Mouse (Mus musculus): ENCODE results near the gene Cemip2. TPM values are rescaled to one million over a fixed set of nuclear protein-coding genes. Genes with fewer than 3 reads are reported as not detected.
A peak's percentile ranks its signal among the peaks of the same experiment; 100 is the strongest.

The Cemip2 gene
- total RNA-seq, 2 experiments from 2014 or later, result 17.2 TPM

DNA sequence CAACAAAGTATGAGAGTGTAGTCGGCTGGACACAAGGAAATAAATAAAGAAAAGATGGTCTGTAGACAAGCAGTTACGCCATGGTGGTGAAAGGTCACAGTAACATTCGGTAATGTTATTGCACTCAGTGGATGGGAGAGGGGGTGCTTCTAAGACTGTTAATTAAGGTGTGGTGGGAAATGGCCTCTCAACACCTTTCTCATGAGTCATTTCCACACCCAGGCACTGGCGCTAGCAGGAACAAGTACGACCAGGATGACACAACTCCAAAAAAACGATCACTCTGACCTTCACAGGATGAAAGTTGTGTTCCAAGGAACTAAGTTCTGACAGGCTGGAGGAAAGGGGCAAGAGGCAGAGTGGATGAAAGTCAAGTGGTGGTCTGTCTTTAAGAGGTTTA is 4.5 kb upstream of the Cemip2 start:
- intact Hi-C loops (cut with DNase I), result loop anchor here (10.0 kb wide), 2 partner anchors 171 to 531 kb away; no protein-coding TSS in a partner anchor
- DNase-seq (ENCODE audit: extremely low spot score in 1 of 2, low spot score in 2 of 2), result no peak

DNA sequence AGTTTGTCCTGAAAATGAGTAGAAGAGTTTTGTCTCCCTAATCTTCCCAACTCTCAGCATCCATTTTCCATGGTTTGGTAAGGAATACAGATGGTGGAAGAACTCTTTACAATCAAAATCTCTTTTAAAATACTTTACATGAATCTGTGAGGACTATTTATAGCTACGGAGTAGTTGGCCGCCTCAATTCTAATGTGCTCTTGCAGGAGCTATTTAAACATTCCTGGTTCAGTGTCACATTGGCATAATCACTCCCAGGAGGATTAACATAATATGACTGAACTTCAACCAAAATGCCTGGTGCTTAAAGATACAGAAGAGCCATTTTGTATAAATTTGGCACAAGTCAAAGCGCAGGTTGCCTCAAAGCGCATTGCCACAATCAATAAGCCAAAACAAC is 2.5 kb upstream of the Cemip2 start:
- DNase-seq (ENCODE audit: extremely low spot score in 1 of 2, low spot score in 2 of 2), result no peak
- intact Hi-C loops (cut with DNase I), result loop anchor here (10.0 kb wide), 2 partner anchors 169 to 529 kb away; no protein-coding TSS in a partner anchor

- intact Hi-C loops (cut with DNase I), result loop anchor here (10.0 kb wide), 2 partner anchors 168 to 528 kb away; no protein-coding TSS in a partner anchor
- no peak for DNase-seq (ENCODE audit: extremely low spot score in 1 of 2, low spot score in 2 of 2)
Observed at GRCm38 (mm10) chr19:21776671-21777070, 1.5 kb upstream of the Cemip2 start.

GRCm38 (mm10) chr19:21777171-21777731 is 891 bp upstream of the Cemip2 start:
- intact Hi-C loops (cut with DNase I), result loop anchor here (10.0 kb wide), 2 partner anchors 168 to 528 kb away; no protein-coding TSS in a partner anchor
- DNase-seq (ENCODE audit: extremely low spot score in 1 of 2, low spot score in 2 of 2), result peak in 1 of 2 experiments; percentile 61

- DNase-seq (ENCODE audit: extremely low spot score in 1 of 2, low spot score in 2 of 2), result no peak
- intact Hi-C loops (cut with DNase I), result loop anchor here (10.0 kb wide), 2 partner anchors 166 to 526 kb away; no protein-coding TSS in a partner anchor
Observed at GRCm38 (mm10) chr19:21779106-21779505, 964 bp downstream of the Cemip2 start.

DNA sequence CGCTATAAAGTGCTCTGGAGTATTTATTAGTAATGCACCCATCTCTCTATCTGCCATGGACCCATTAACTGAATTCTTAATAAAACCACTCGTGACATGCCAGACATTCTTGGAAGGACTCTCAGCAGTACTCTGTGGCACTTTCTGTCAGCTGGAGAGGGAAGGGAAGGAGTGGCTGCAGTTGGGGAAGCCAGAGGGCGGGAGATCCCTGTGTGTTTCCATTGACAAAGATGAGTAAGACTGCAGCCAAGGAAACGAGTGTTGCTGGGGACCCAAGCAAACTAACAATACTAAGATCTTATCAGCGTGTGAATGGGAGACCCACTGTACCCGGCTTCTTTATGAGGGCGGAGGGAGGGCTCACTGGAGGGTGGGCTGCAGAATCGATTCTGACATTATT is 2.5 kb downstream of the Cemip2 start:
- intact Hi-C loops (cut with DNase I), result no loop called here

GRCm38 (mm10) chr19:21781066-21781786 is 3.1 kb downstream of the Cemip2 start:
- intact Hi-C loops (cut with DNase I), result no loop called here
- DNase-seq (ENCODE audit: extremely low spot score in 1 of 2, low spot score in 2 of 2), result no peak

More for the DNA sequence above, 2.5 kb downstream of the Cemip2 start:
- no peak for DNase-seq (ENCODE audit: extremely low spot score in 1 of 2, low spot score in 2 of 2)

GRCm38 (mm10) chr19:21781787-21782432 is 3.8 kb downstream of the Cemip2 start:
- intact Hi-C loops (cut with DNase I), result no loop called here

GRCm38 (mm10) chr19:21783717-21784116 is 5.6 kb downstream of the Cemip2 start:
- intact Hi-C loops (cut with DNase I), result no loop called here
- no peak for DNase-seq (ENCODE audit: extremely low spot score in 1 of 2, low spot score in 2 of 2)

More at GRCm38 (mm10) chr19:21781787-21782432, 3.8 kb downstream of the Cemip2 start:
- no peak for DNase-seq (ENCODE audit: extremely low spot score in 1 of 2, low spot score in 2 of 2)

DNA sequence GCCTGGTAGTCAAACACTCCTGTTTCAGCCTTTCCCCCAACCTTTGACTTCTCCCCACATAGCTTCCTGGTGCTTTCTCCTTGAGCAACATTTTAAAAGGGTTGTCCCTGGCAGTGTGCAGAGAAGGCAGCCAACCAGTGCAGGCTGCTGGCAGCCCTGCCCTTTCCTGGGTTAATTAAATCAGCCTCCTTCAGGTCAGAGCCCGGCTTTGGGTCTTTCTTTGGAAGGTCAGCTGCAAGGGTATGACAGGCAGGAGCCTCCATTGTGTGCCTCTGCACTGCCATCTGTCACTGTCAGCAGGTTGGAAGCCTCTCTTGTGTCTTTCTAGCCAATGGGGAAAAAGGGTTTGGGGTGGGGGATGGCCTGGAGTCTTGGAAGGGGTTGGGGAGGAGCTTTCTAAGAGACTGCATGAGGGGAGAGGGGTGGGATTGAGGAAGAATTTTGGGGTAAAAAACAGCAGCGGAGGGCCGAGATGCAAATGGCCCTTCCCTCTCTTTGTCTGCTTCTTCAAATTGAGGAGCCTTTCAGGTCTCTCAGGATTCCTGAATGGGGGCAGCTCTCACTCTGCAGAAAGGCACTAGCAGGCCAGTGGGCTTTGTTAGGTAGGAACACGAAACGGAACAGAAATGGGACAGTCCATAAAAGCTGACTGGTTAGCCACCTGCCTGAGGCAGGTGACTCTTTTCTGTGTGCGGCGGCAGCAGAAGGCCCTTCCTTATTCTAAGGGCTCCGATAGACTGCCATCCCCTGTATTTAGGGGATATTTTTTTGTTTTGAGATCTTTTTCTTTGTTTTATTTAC is 6.4 kb downstream of the Cemip2 start:
- DNase-seq (ENCODE audit: extremely low spot score in 1 of 2, low spot score in 2 of 2), result no peak
- intact Hi-C loops (cut with DNase I), result no loop called here

DNA sequence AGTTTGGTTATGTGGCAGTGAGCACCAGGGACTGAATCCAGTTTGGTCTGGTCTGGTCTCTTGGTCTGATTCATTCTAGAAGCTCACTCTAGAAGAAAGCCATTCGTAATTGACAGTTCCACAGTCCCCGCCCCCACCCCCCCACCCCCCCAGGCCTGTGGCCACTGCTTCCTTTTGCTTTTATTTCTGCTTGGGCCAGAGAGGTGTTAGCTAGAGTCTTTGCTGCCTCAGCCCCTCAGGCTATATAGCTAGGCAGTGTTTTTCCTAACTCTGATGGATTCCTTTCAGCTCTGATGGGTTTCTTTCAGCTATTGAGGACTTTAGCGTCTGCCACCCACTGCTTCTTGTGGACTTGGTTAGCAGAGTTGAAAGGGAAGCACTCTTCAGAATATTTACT is 7.0 kb downstream of the Cemip2 start:
- DNase-seq (ENCODE audit: extremely low spot score in 1 of 2, low spot score in 2 of 2), result no peak

DNA sequence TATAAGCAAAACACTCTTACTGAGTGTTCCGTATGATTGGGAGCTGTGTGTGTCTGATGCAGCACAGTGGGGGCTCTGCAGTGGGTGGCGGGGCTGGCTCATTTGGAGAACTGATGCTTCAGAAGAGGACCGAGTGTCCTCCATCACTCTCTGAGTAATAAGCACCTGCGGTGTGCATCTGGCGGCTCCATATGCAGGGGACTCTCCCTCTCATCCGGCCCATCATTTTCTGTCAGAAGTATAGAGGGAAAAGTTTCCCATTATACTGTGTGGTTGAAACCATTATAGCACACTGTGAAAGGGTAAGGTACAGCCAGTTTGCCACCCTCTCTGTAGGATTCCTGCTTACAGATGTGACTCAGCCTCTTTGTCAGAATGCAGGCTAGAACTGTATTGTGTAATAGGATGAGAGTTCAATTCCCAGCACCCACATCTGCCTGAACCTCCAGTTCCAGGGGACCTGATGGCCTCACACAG is 8.9 kb downstream of the Cemip2 start:
- no peak for DNase-seq (ENCODE audit: extremely low spot score in 1 of 2, low spot score in 2 of 2)
- intact Hi-C loops (cut with DNase I), result no loop called here

More for the DNA sequence above, 7.0 kb downstream of the Cemip2 start:
- intact Hi-C loops (cut with DNase I), result no loop called here

- no peak for DNase-seq (ENCODE audit: extremely low spot score in 1 of 2, low spot score in 2 of 2)
- intact Hi-C loops (cut with DNase I), result no loop called here
Observed at GRCm38 (mm10) chr19:21788999-21789398, 10.9 kb downstream of the Cemip2 start.

DNA sequence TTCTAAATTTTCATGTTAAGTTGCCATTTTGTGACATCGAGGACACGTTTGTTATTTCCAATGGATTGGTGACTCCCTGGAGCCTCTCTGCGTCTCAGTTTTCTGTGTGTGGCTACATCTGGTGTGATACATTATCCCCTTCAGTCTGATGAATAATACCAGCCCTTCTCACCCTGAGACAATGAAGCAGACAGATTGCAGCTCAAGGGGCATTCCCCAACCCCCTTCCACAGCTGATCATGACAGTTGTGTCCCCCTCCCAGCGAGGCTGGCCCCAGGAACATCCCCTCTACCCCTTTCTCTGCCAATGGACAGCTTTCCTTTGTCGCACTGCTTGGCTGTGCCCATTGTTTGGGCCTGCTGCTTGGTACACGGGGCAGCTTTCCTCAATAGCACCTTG is 11.5 kb downstream of the Cemip2 start:
- no peak for DNase-seq (ENCODE audit: extremely low spot score in 1 of 2, low spot score in 2 of 2)
- intact Hi-C loops (cut with DNase I), result no loop called here

- intact Hi-C loops (cut with DNase I), result no loop called here
- no peak for DNase-seq (ENCODE audit: extremely low spot score in 1 of 2, low spot score in 2 of 2)
Observed at GRCm38 (mm10) chr19:21791386-21791785, 13.2 kb downstream of the Cemip2 start.

- intact Hi-C loops (cut with DNase I), result no loop called here
- no peak for DNase-seq (ENCODE audit: extremely low spot score in 1 of 2, low spot score in 2 of 2)
Observed at GRCm38 (mm10) chr19:21791826-21792225, 13.7 kb downstream of the Cemip2 start.

DNA sequence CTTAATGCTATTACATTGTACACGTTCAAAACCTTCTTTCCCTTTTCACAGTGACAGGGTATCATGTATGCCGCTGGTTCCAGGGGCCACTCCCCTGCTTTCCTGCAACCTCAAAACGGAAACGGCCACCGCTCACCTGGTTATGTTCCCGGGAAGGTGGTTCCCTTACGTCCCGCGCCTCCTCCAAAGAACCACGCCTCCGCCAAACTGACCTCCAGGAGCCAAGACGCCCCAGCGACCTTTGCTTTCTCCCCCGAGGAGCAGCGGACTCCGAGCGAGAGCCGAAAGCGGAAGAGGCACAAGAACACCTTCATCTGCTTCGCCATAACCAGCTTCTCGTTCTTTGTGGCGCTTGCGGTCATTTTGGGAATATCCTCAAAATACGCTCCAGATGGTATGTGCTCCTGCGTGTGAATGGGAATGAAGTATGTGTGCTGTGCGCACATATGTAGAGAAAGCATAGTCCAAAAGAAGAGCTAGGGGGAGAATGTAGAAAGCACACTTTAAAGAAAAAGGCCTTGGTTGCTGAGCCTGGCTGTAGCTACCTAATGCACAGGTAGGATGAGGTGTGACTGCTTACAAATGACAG is 14.5 kb downstream of the Cemip2 start:
- DNase-seq (ENCODE audit: extremely low spot score in 1 of 2, low spot score in 2 of 2), result no peak
- intact Hi-C loops (cut with DNase I), result no loop called here

GRCm38 (mm10) chr19:21794569-21794968 is 16.4 kb downstream of the Cemip2 start:
- intact Hi-C loops (cut with DNase I), result no loop called here
- DNase-seq (ENCODE audit: extremely low spot score in 1 of 2, low spot score in 2 of 2), result no peak

All from left cerebral cortex, postnatal 10 days (tissue).